Mouse (Mus musculus) pancreas, adult 10 weeks (tissue): ENCODE data around the gene Ing4. TPM values are rescaled to one million over a fixed set of nuclear protein-coding genes. Genes with fewer than 3 reads are reported as not detected.

ENCODE experiments used
- polyA plus RNA-seq: library from polyadenylated mRNA; stranded (reverse); fragments of 350-450 nt; fragmentation: Illumina TruSeq; extraction: RNeasy Lipid Tissue Mini Kit (QIAGEN cat#74804); gene quantifications from one replicate; pipeline ENCODE4 v1.2.3, GENCODE M21; 2015; ENCODE audit warnings: low read depth, low replicate concordance; ENCODE audit not compliant: insufficient read depth

The Ing4 gene
- 15.3 TPM for polyA plus RNA-seq

DNA sequence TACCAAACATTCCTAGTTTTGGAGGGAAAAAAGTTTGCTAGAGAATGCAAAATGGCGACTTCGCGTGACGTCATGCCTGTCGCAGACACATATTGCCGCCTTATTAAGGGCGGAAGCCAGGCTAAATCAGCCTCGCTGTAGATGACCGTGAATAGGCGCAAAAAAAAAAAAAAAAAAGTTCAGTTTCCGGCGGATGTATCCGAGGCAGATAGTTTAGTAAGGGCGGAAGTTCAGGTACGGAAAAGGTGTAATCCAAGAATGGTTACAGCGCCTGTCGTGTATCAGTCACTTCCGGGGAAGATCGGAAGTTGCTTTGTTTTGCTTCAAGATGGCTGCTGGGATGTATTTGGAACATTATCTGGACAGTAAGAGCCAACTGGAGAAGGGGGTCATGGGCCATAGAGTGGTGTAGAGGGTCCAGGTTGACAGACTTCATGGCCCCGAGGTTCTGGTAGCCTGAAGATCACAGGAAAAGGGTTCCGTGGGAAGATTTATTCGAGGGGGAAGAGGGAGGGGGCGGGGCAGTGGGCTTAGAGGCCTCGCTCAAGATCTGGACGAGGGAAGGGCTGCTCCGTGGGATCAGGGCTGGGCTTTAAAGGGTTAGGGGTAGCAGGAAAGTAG lies at the start of gene Ing4:
Gene Ing4, plus strand, starts transcription at position 228 of the 621 bp plus-strand sequence.

DNA sequence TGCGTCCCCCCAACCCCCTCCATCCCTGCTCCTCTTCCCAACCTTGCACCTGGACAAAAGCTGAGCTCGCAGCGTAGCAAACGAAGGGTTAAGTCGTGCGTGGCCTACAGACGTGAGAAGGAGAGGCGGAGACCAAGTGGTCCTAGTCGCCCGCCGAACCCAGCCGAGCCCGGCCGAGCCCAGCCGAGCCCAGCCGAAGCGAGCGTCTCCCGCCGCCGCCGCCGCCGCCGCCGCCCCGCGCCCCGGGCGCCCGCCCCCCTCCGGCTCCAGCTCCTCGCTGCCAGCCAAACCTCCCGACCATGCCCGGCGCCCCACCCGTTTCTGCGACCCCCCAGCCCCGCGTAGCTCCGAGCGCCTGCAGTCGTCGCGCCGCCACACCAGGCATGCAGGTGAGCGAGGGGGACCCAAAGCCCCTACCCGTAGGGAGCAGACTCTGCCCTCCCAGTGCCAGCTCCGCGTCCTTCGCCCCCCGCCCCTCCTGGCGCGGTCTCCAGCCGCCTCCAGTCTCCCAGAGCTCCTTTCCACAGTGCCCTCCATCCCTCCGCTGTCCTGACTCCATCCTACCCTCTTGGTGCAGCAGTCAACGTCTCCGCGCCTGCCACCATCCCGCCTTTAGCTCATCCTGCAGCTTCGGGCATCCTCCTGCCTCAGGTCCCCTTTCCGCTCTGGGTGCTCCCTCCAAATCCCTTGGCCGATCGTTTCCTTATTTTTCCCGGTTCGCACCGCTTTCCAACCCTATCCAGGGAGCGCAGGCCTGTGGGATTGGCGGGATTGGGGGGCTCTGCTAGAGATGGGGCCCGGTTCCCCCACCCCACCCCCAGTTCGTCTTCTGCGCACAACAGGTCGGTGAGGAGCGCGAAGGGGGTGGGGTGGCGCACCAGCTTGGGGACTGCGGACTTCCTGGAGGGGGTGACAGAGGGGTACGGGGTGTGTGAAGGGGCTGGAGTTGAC lies 42.7 kb upstream of the Ing4 start, which contains the start of gene Pianp:
Gene Pianp, plus strand, starts transcription at position 144 of the 951 bp plus-strand sequence.

DNA sequence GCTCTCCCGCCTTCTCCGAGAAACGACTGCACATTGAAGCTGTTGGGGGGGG lies 30.6 kb upstream of the Ing4 start, which contains the start of gene Zfp384:
Gene Zfp384, plus strand, starts transcription at position 17 of the 52 bp plus-strand sequence.

DNA sequence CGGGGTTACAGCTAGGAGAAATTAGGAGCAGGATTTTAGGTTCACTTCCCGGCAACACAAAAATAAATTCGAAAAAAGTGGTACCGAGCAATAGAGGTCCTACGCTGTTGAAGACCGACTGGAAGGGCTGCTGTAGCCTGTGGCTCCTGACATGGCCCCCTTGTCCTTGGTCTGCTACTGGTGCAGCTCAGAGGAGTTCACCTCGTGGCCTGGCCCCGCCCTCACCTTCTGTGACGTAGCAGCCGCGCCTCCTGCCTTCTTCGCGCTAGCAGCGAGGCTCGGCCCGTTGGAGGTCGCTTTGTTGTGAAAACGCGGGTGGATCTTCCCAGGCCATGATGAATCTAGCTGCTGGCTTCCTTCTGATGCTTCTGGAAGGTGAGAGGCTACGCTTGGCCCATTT lies 10.1 kb downstream of the Ing4 start, which contains the start of gene Acrbp:
Gene Acrbp, plus strand, starts transcription at position 12 of the 400 bp plus-strand sequence.

DNA sequence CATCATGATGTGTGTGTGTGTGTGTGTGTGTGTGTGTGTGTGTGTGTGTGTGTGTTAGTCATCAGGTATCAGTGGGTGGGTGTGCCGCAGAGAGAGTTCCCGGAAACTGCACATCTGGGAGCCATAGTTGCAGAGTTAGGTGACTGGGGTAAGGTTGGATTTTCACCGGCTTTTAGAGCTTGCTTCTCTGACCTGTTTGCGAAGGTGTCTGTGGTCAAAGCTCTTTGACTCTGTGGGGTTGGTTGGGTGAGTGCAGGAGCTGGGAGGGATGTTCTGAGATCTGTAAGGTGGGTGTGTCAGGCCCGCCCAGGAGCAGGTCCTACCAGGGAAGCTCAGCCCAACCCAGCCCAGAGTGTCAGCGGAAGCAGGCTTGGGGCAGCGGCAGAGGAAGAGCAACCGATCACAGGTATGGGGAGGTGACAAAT lies 28.0 kb downstream of the Ing4 start, which contains the start of gene Lpar5:
Gene Lpar5, plus strand, starts transcription at position 350 of the 425 bp plus-strand sequence.

DNA sequence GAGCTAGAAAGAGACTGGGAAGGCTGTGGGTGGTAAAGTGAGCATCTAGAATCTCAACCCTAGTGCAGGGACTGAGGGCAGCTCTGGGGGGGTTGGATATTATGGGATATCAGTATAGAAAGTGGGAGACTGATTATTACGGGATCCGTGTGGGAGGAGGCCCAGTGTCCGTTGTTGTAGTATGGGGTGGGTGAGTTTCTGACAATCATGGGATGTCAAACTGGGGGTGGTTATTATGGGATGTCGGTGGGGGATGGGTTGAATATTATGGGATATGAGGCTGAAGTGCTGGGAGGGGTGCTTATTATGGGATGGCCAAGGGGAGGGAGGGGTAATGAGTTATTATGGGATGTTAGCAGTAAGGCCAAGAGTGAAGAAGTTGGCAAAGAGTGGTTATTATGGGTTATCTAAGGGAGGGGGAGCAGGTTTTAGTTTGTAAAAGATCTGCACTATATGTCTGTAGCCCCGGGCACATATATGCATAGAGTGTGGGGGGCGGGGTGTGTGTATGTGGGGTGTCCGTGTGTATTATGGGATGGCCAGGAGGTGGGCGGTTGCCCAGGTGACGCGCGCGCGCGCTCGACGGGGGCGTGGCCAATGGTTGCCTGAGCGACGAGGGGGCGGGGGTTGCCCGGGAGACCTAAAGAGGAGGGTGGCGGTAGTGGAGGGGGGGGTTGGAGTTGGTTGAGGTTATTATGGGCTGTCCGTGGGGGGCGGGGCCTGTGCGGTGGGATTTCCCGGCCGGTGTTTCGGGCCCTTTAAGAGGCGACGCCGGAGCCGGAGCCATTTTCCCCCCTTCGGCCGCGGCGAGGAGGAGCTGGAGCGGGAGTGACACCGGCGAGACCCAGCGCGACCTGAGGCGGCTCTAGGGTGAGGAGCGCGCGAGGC lies 56.1 kb downstream of the Ing4 start, which contains the start of gene Chd4:
Gene Chd4, plus strand, starts transcription at position 591 of the 888 bp plus-strand sequence.

Other genes starting within 250 kb of the Ing4 start
- 4.9 TPM for gene Spsb2, start 231.1 kb upstream of the Ing4 start, polyA plus RNA-seq
- gene Tpi1, start 225.5 kb upstream of the Ing4 start, polyA plus RNA-seq = 34.3 TPM
- 17.3 TPM for gene Usp5, start 210.3 kb upstream of the Ing4 start, polyA plus RNA-seq
- gene Cdca3, start 210.2 kb upstream of the Ing4 start, polyA plus RNA-seq = 0.87 TPM
- gene Gnb3, start 199.5 kb upstream of the Ing4 start, polyA plus RNA-seq = 0.46 TPM
- 8.8 TPM for gene P3h3, start 182.0 kb upstream of the Ing4 start, polyA plus RNA-seq
- gene Gpr162, start 175.8 kb upstream of the Ing4 start, polyA plus RNA-seq = not detected
- gene Cd4, start 151.5 kb upstream of the Ing4 start, polyA plus RNA-seq = not detected
- gene Lag3, start 128.1 kb upstream of the Ing4 start, polyA plus RNA-seq = 2.0 TPM
- gene Ptms, start 119.7 kb upstream of the Ing4 start, polyA plus RNA-seq = 234 TPM
- 42.2 TPM for gene Mlf2, start 108.4 kb upstream of the Ing4 start, polyA plus RNA-seq
- 22.9 TPM for gene Cops7a, start 74.2 kb upstream of the Ing4 start, polyA plus RNA-seq
- 2.4 TPM for gene Pianp, start 43.1 kb upstream of the Ing4 start, polyA plus RNA-seq
- 19.0 TPM for gene Zfp384, start 30.6 kb upstream of the Ing4 start, polyA plus RNA-seq
- 13.7 TPM for gene Acrbp, start 9.9 kb downstream of the Ing4 start, polyA plus RNA-seq
- gene Lpar5, start 28.2 kb downstream of the Ing4 start, polyA plus RNA-seq = not detected
- gene Chd4, start 56.2 kb downstream of the Ing4 start, polyA plus RNA-seq = 21.1 TPM
- gene Nop2, start 92.1 kb downstream of the Ing4 start, polyA plus RNA-seq = 5.7 TPM
- 7.2 TPM for gene Iffo1, start 105.5 kb downstream of the Ing4 start, polyA plus RNA-seq
- gene Gapdh, start 126.7 kb downstream of the Ing4 start, polyA plus RNA-seq = 116 TPM
- gene Ncapd2, start 151.9 kb downstream of the Ing4 start, polyA plus RNA-seq = 11.3 TPM
- gene Mrpl51, start 152.0 kb downstream of the Ing4 start, polyA plus RNA-seq = 27.0 TPM
- gene Vamp1, start 175.8 kb downstream of the Ing4 start, polyA plus RNA-seq = 4.9 TPM
- 4.7 TPM for gene Tapbpl, start 192.1 kb downstream of the Ing4 start, polyA plus RNA-seq
- gene Cd27, start 197.2 kb downstream of the Ing4 start, polyA plus RNA-seq = not detected
- not detected for gene Tuba3a, start 246.3 kb downstream of the Ing4 start, polyA plus RNA-seq